8 mouse cellular contexts compared by ENCODE assay signal in genomic region chr3:87616957-87617810, GRCm38 (mm10). TPM values are rescaled to one million over a fixed set of nuclear protein-coding genes. Genes with fewer than 3 reads are reported as not detected.
DNase-seq lines count a peak whose midpoint lies in the region; ATAC-seq lines count a peak whose summit lies in the region.

TSS of gene Arhgef11 (plus strand) at chr3:87617559.

- H3K27ac ChIP-seq in hindbrain, embryonic 12.5 days = peak within 1 kb of the TSS; percentile 89

- H3K27me3 ChIP-seq in hindbrain, embryonic 12.5 days = no peaks in the 10 kb centered on the region

- no peaks in the 10 kb centered on the region for H3K9me3 ChIP-seq in hindbrain, embryonic 12.5 days (replicated peaks)

- H3K36me3 ChIP-seq in hindbrain, embryonic 12.5 days = no peaks in the 10 kb centered on the region

- WGBS in hindbrain, embryonic 12.5 days = 1% methylated on average over 90 of the region's 101 CpGs

- peak within 1 kb of the TSS; percentile 59 for H3K4me3 ChIP-seq in hindbrain, embryonic 12.5 days

- peak within 1 kb of the TSS; percentile 79 for H3K9ac ChIP-seq in hindbrain, embryonic 12.5 days

- DNase-seq in NIH3T3 (ENCODE audit: low read depth) = peak; percentile 90
- DNase-seq in cerebellum, postnatal 10 days = peak; percentile 90 to 94
- DNase-seq in frontal cortex, postnatal 14 days (ENCODE audit: low spot score in 2 of 2) = peak; percentile 32 to 56
- DNase-seq in layer of hippocampus, postnatal 36 days = peak; percentile 66 to 70
- peak; percentile 77 for DNase-seq in lung, postnatal 25 days (ENCODE audit: low spot score)
- DNase-seq in retina, embryonic 14.5 days (ENCODE audit: low spot score) = peak; percentile 86
- DNase-seq in thymus, postnatal 4 days = peak; percentile 80

- peak within 1 kb of the TSS; percentile 99 for H3K4me2 ChIP-seq in hindbrain, embryonic 12.5 days (replicated peaks)

- H3K4me1 ChIP-seq in hindbrain, embryonic 12.5 days = peaks cover 35% of the 10 kb centered on the region

- ATAC-seq in hindbrain, embryonic 12.5 days (ENCODE audit: low FRiP score) = peak; percentile 91

RNA-seq across cellular contexts. Expression of gene Arhgef11, which starts in this region (rescaled TPM):
- polyA plus RNA-seq in hindbrain, embryonic 12.5 days (2016; fragmentation: Nextera tagmentation; extraction: Ambion mirVana) = 28.0 and 29.2 TPM in 2 replicates
- total RNA-seq in layer of hippocampus, postnatal 36 days (2021) = 10 to 100 TPM; 60.5 to 62.4 TPM

Comparison
In these comparisons a context has a peak if more than half of its experiments do, and no peak if none do; other contexts are left out.
1. Peak in every context shown above with its lines: DNase-seq, ATAC-seq, H3K4me3 ChIP-seq and H3K27ac ChIP-seq.